In the genomic region with DNA sequence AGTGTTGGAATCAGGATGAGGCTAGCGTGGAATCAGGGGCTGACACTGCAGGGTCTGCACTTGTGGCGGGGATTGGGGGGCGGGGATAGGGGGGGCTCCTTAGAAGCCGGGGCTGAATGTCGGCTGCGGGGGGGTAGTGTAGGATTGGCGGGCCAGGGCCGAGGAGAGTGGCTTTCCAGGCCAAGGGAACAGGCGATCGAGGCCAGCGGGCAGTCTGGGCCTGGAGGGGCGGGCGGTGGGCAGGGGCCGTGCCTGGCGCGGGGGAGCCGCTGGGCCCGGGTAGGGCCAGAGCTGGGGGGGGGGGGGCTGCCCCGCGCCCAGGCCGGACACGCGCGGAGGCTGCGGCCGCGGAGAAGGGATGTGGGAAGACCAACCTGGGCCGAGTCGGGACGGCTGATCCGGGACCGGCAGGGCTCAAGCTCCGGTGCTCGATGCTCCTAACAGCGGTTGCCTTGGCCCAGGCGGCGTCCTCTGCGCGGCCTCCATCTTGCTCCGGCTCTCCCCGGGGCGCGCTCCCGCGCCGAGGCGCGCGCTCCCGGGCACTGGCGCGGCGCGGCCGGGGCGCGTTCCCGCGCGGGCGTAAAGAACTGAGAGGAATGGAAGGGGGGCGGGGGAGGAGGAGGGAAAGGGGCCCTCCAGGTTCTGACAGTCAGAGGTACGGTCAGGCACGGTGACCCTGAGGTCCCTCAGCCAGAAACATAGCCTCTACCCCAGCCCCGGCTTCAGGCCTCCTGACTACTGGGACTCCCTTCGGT, we compare ENCODE assay signal across 8 mouse cellular contexts. TPM values are rescaled to one million over a fixed set of nuclear protein-coding genes. Genes with fewer than 3 reads are reported as not detected.
DNase-seq lines count a peak whose midpoint lies in the region; ATAC-seq and TF ChIP-seq lines count a peak whose summit lies in the region.

A gene (minus strand): TSS at position 544 of the 755 bp plus-strand sequence.

- no peak for DNase-seq in heart, postnatal 4 days
- DNase-seq in adrenal gland, postnatal 36 days, result peak; percentile 1 to 16
- DNase-seq in layer of hippocampus, adult 18-20 months (ENCODE audit: low spot score in 2 of 2), result peak in 1 of 2 experiments; percentile 74
- DNase-seq in liver, postnatal 0 days, result no peak
- DNase-seq in thymus, postnatal 10 days (ENCODE audit: low spot score in 2 of 2), result no peak

- no peak for TF ChIP-seq CTCF in liver, postnatal 0 days (IDR thresholded peaks at IDR 0.05; ENCODE audit: low read depth)

- peak within 1 kb of the TSS; percentile 75 for H3K4me2 ChIP-seq in heart, embryonic 14.5 days (ENCODE audit: low read length)
- peak within 1 kb of the TSS; percentile 82 for H3K4me2 ChIP-seq in embryonic facial prominence, embryonic 13.5 days
- peak within 1 kb of the TSS; percentile 72 for H3K4me2 ChIP-seq in liver, postnatal 0 days (ENCODE audit: low read depth, low read length)
- H3K4me2 ChIP-seq in stomach, embryonic 16.5 days (ENCODE audit: low read depth, low read length), result peak within 1 kb of the TSS; percentile 67

- H3K9me3 ChIP-seq in heart, embryonic 14.5 days (ENCODE audit: control insufficient read depth, low read length), result no peaks in the 10 kb centered on the region
- no peaks in the 10 kb centered on the region for H3K9me3 ChIP-seq in embryonic facial prominence, embryonic 13.5 days
- H3K9me3 ChIP-seq in liver, postnatal 0 days (ENCODE audit: low read length), result no peaks in the 10 kb centered on the region
- H3K9me3 ChIP-seq in stomach, embryonic 16.5 days (replicated peaks; ENCODE audit: control insufficient read depth, low read length), result no peaks in the 10 kb centered on the region

- peaks cover 50% of the 10 kb centered on the region for H3K27me3 ChIP-seq in heart, embryonic 14.5 days (ENCODE audit: control insufficient read depth, insufficient read depth, low read length)
- peaks cover 59% of the 10 kb centered on the region for H3K27me3 ChIP-seq in embryonic facial prominence, embryonic 13.5 days
- peaks cover 40% of the 10 kb centered on the region for H3K27me3 ChIP-seq in liver, postnatal 0 days (ENCODE audit: insufficient read depth, low read length)
- peaks cover 40% of the 10 kb centered on the region for H3K27me3 ChIP-seq in stomach, embryonic 16.5 days (ENCODE audit: control insufficient read depth, insufficient read depth, low read length)

- ATAC-seq in heart, embryonic 14.5 days (ENCODE audit: insufficient number of reproducible peaks, insufficient read depth, low FRiP score, low read depth), result no peak
- ATAC-seq in embryonic facial prominence, embryonic 13.5 days (ENCODE audit: insufficient number of reproducible peaks, insufficient read depth, low FRiP score, low TSS enrichment, low read depth), result 0 out of 2 replicates have a peak, but pooled peaks have one; percentile 59
- no peak for ATAC-seq in liver, postnatal 0 days
- no peak for ATAC-seq in stomach, embryonic 16.5 days (ENCODE audit: insufficient read depth, low FRiP score)

- WGBS in heart, embryonic 14.5 days, result 2% methylated on average over 42 of the region's 66 CpGs
- 1% methylated on average over 45 of the region's 66 CpGs for WGBS in embryonic facial prominence, embryonic 13.5 days
- WGBS in liver, postnatal 0 days (ENCODE audit: insufficient replicate concordance), result 2% methylated on average over 46 of the region's 66 CpGs
- under 1% methylated on average over 55 of the region's 66 CpGs for WGBS in stomach, embryonic 16.5 days

- H3K36me3 ChIP-seq in heart, embryonic 14.5 days (ENCODE audit: control insufficient read depth, insufficient read depth, low read length), result no peaks in the 10 kb centered on the region
- H3K36me3 ChIP-seq in embryonic facial prominence, embryonic 13.5 days, result no peaks in the 10 kb centered on the region
- H3K36me3 ChIP-seq in liver, postnatal 0 days (replicated peaks; ENCODE audit: insufficient read depth, low read length), result no peaks in the 10 kb centered on the region
- H3K36me3 ChIP-seq in stomach, embryonic 16.5 days (ENCODE audit: control insufficient read depth, insufficient read depth, low read length), result no peaks in the 10 kb centered on the region

- TF ChIP-seq EP300 in liver, postnatal 0 days (IDR thresholded peaks at IDR 0.05; ENCODE audit: low read depth), result no peak

- no peaks in the 10 kb centered on the region for H3K4me1 ChIP-seq in heart, embryonic 14.5 days (ENCODE audit: control insufficient read depth in 2 of 2, insufficient read depth in 2 of 2, low read length in 2 of 2)
- H3K4me1 ChIP-seq in embryonic facial prominence, embryonic 13.5 days, result peaks cover 15% of the 10 kb centered on the region
- peaks cover 8% of the 10 kb centered on the region for H3K4me1 ChIP-seq in liver, postnatal 0 days (ENCODE audit: insufficient read depth)
- peaks cover 7% of the 10 kb centered on the region for H3K4me1 ChIP-seq in stomach, embryonic 16.5 days (ENCODE audit: control insufficient read depth, insufficient read depth, low read length)

- H3K27ac ChIP-seq in heart, embryonic 14.5 days (replicated peaks in 1 of 2; ENCODE audit: control insufficient read depth in 1 of 2, insufficient read depth in 1 of 2, low read depth in 2 of 2, low read length in 2 of 2), result no peak within 1 kb of the TSS
- H3K27ac ChIP-seq in embryonic facial prominence, embryonic 13.5 days, result no peak within 1 kb of the TSS
- H3K27ac ChIP-seq in liver, postnatal 0 days (ENCODE audit: low read depth), result no peak within 1 kb of the TSS
- no peak within 1 kb of the TSS for H3K27ac ChIP-seq in stomach, embryonic 16.5 days (ENCODE audit: low read length)

- peak within 1 kb of the TSS; percentile 42 to 45 for H3K4me3 ChIP-seq in heart, embryonic 14.5 days (ENCODE audit: control insufficient read depth in 1 of 2, insufficient read depth in 1 of 2, low read depth in 1 of 2, low read length in 2 of 2)
- peak within 1 kb of the TSS; percentile 54 for H3K4me3 ChIP-seq in embryonic facial prominence, embryonic 13.5 days
- H3K4me3 ChIP-seq in liver, postnatal 0 days (ENCODE audit: low read depth, low read length), result peak within 1 kb of the TSS; percentile 42
- peak within 1 kb of the TSS; percentile 47 for H3K4me3 ChIP-seq in stomach, embryonic 16.5 days (replicated peaks; ENCODE audit: low read length)

- peak within 1 kb of the TSS; percentile 17; the same call in 1 of the 2 replicates for H3K9ac ChIP-seq in heart, embryonic 14.5 days (ENCODE audit: low read length)
- peak within 1 kb of the TSS; percentile 59; the same call in 1 of the 2 replicates for H3K9ac ChIP-seq in embryonic facial prominence, embryonic 13.5 days
- H3K9ac ChIP-seq in liver, postnatal 0 days (replicated peaks), result no peak within 1 kb of the TSS
- H3K9ac ChIP-seq in stomach, embryonic 16.5 days (ENCODE audit: low read length), result peak within 1 kb of the TSS; percentile 49; the same call in 1 of the 2 replicates

RNA-seq across cellular contexts. Expression of the gene that starts here (rescaled TPM):
- polyA plus RNA-seq in heart, embryonic 14.5 days (2014; fragmentation: Nextera tagmentation; extraction: Ambion mirVana), result 0.22 and 0.61 TPM in 2 replicates
- under 1 TPM; 0.50 to 0.61 TPM for total RNA-seq in heart, postnatal 4 days (2021)
- 1 to 10 TPM; 2.9 to 3.1 TPM for total RNA-seq in adrenal gland, postnatal 36 days (2021)
- polyA plus RNA-seq in embryonic facial prominence, embryonic 13.5 days (2015; fragmentation: Nextera tagmentation; extraction: Ambion mirVana), result 1.8 and 2.5 TPM in 2 replicates
- 10 to 100 TPM; 74.2 to 76.4 TPM for total RNA-seq in layer of hippocampus, adult 18-20 months (2021)
- polyA plus RNA-seq in liver, postnatal 0 days (2015; fragmentation: Nextera tagmentation; extraction: Ambion mirVana), result not detected in 2 replicates
- 1.3 and 1.6 TPM in 2 replicates for polyA plus RNA-seq in stomach, embryonic 16.5 days (2015; fragmentation: Nextera tagmentation; extraction: Ambion mirVana)

Comparison
In these comparisons a context has a peak if more than half of its experiments do, and no peak if none do; other contexts are left out.
1. RNA of the gene that starts here (total RNA-seq): 74.2 to 76.4 TPM in layer of hippocampus, adult 18-20 months; 2.9 to 3.1 TPM in adrenal gland, postnatal 36 days and 0.50 to 0.61 TPM in heart, postnatal 4 days; every median in the first group is over 10 times any median in the second.
2. DNase-seq: peak in adrenal gland, postnatal 36 days (2 of 2); none in heart, postnatal 4 days (single experiment), liver, postnatal 0 days (single experiment) and thymus, postnatal 10 days (0 of 2).
3. Peak in every context shown above with its lines, with median percentiles within 50 percentile points of each other: H3K4me2 ChIP-seq and H3K4me3 ChIP-seq.